Mouse (Mus musculus) frontal cortex, postnatal 36 days (tissue): ENCODE results near the gene Gmeb2.

ENCODE experiments used
- DNase-seq, 2 experiments: peaks; one replicate each; pipeline ENCODE4 v3.0.0; 2022; ENCODE audit warnings: low spot score in 2 of 2

Gmeb2 gene

GRCm38 (mm10) chr2:181227122-181227521 lies 60.7 kb downstream of the Gmeb2 start:
- no peak for DNase-seq

GRCm38 (mm10) chr2:181224994-181225393 lies 62.8 kb downstream of the Gmeb2 start:
- DNase-seq = no peak

GRCm38 (mm10) chr2:181220361-181220760 lies 67.5 kb downstream of the Gmeb2 start:
- no peak for DNase-seq

- DNase-seq = peak; percentile 28 to 44
Observed at GRCm38 (mm10) chr2:181219538-181220216, 68.2 kb downstream of the Gmeb2 start, which contains the start of gene Fndc11. Gene Fndc11, plus strand, starts transcription at chr2:181220013.

- no peak for DNase-seq
Observed at GRCm38 (mm10) chr2:181218881-181219485, 68.9 kb downstream of the Gmeb2 start.

- DNase-seq = no peak
Observed at GRCm38 (mm10) chr2:181216037-181216436, 71.8 kb downstream of the Gmeb2 start.

- DNase-seq = no peak
Observed at GRCm38 (mm10) chr2:181213021-181213445, 74.8 kb downstream of the Gmeb2 start, which contains the start of gene Srms. Gene Srms, minus strand, starts transcription at chr2:181213185.

GRCm38 (mm10) chr2:181212389-181213020 lies 75.3 kb downstream of the Gmeb2 start:
- DNase-seq = no peak

GRCm38 (mm10) chr2:181206118-181206517 lies 81.7 kb downstream of the Gmeb2 start:
- DNase-seq = no peak

- no peak for DNase-seq
Observed at GRCm38 (mm10) chr2:181205678-181206077, 82.2 kb downstream of the Gmeb2 start.

- no peak for DNase-seq
Observed at GRCm38 (mm10) chr2:181202886-181203285, 84.9 kb downstream of the Gmeb2 start.

GRCm38 (mm10) chr2:181202422-181202821 lies 85.4 kb downstream of the Gmeb2 start, which contains the start of gene Ptk6:
Gene Ptk6, minus strand, starts transcription at chr2:181202789.
- no peak for DNase-seq

GRCm38 (mm10) chr2:181201606-181202005 lies 86.2 kb downstream of the Gmeb2 start:
- DNase-seq = no peak
